Mouse (Mus musculus): Measurements from ENCODE around the gene Csnk1g2.

Gene Csnk1g2

GRCm38 (mm10) chr10:80679556-80680259 is 57.1 kb downstream of the Csnk1g2 start:
- no peak for DNase-seq (ENCODE audit: low spot score in 2 of 2)

GRCm38 (mm10) chr10:80680260-80680696 is 57.6 kb downstream of the Csnk1g2 start:
- DNase-seq (ENCODE audit: low spot score in 2 of 2), result no peak

DNA sequence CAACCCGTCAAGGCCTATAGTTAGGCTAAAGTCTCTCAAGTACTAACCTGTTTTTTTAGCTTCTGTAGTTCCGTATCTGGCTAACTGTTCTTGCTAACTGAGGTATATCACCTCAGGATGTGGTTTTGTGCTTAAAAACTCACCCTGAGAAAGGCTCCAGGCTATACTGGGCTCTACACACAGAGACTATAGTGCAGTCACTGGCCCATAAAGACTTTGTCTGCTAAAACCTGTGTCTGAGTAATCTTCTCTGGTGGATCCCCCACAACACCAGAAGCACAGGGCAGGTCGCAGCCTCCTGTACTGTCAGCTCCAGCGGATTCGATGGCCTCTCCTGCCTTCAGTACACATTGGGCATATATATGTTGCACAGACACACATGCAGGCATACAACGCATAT is 59.4 kb downstream of the Csnk1g2 start:
- no peak for DNase-seq (ENCODE audit: low spot score in 2 of 2)

GRCm38 (mm10) chr10:80683647-80684046 is 61.0 kb downstream of the Csnk1g2 start:
- DNase-seq (ENCODE audit: low spot score in 2 of 2), result no peak

DNA sequence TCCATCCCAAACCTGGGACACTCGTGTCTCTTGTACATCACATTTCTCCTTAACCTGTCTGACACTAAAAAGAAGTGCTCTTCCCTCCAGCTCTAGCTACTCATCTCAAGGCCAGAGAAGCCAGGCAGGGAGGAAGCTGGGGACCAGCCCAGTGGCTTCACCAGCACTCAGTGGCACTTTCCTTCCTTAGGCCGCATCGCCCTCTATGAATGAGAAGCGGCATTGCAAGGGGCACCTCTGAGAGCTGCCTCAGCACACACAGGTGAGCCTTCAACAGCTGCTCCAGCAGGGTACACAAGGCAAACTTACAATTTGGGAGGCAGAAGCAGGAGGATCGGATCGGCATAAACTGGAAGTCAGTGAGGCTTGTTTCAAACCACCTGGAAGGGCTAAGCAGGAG is 61.6 kb downstream of the Csnk1g2 start:
- DNase-seq (ENCODE audit: low spot score in 2 of 2), result peak in 1 of 2 experiments; percentile 55

- no peak for DNase-seq (ENCODE audit: low spot score in 2 of 2)
Observed at GRCm38 (mm10) chr10:80684984-80685383, 62.3 kb downstream of the Csnk1g2 start.

GRCm38 (mm10) chr10:80686617-80687016 is 64.0 kb downstream of the Csnk1g2 start:
- DNase-seq (ENCODE audit: low spot score in 2 of 2), result no peak

GRCm38 (mm10) chr10:80687850-80688249 is 65.2 kb downstream of the Csnk1g2 start:
- DNase-seq (ENCODE audit: low spot score in 2 of 2), result peak in 1 of 2 experiments; percentile 67
